25 mouse cellular contexts compared by ENCODE assay signal in genomic region chr1:45605571-45605970, GRCm38 (mm10).
"Had no signal": no experiment of that assay in that cellular context is flagged by ENCODE, and none has a peak within 500 bp of the region (broad histone marks: within the 10 kb centered on the region; RNA-seq: fewer than 3 reads in every experiment).

No protein-coding gene starts in this region.

- H3K9me3 ChIP-seq: heart, embryonic 10.5 days; heart, embryonic 12.5 days; hindbrain, embryonic 10.5 days; hindbrain, embryonic 13.5 days; hindbrain, embryonic 15.5 days; limb, embryonic 10.5 days; limb, embryonic 12.5 days; liver, embryonic 13.5 days; liver, embryonic 15.5 days had no signal

- H3K4me2 ChIP-seq: heart, embryonic 12.5 days; hindbrain, embryonic 13.5 days; hindbrain, embryonic 15.5 days; limb, embryonic 12.5 days; liver, embryonic 11.5 days; liver, embryonic 13.5 days; liver, embryonic 15.5 days had no signal

- H3K27ac ChIP-seq: heart, embryonic 10.5 days; hindbrain, embryonic 10.5 days; hindbrain, embryonic 13.5 days; hindbrain, embryonic 15.5 days; hindbrain, postnatal 0 days; layer of hippocampus, adult 2 months; left cerebral cortex, adult 2 months; limb, embryonic 10.5 days; limb, embryonic 12.5 days; liver, embryonic 13.5 days; liver, embryonic 15.5 days had no signal

- DNase-seq: gastrocnemius, postnatal 25 days; heart, adult 18-20 months; heart, postnatal 10 days; heart, postnatal 4 days; kidney, adult 11 months; kidney, adult 2 months; kidney, postnatal 10 days; kidney, postnatal 25 days; kidney, postnatal 4 days; liver; liver, embryonic 13.5 days; liver, postnatal 0 days had no signal

- H3K27me3 ChIP-seq: heart, embryonic 12.5 days; hindbrain, embryonic 13.5 days; hindbrain, embryonic 15.5 days; limb, embryonic 12.5 days; liver, embryonic 13.5 days; liver, embryonic 15.5 days had no signal

- H3K4me1 ChIP-seq: heart, embryonic 10.5 days; heart, embryonic 12.5 days; hindbrain, embryonic 10.5 days; hindbrain, embryonic 13.5 days; hindbrain, embryonic 15.5 days; limb, embryonic 10.5 days; limb, embryonic 12.5 days; liver, embryonic 13.5 days; liver, embryonic 15.5 days had no signal

- H3K4me3 ChIP-seq: heart, embryonic 10.5 days; heart, embryonic 12.5 days; hindbrain, embryonic 10.5 days; hindbrain, embryonic 13.5 days; hindbrain, embryonic 15.5 days; layer of hippocampus, adult 2 months; left cerebral cortex, adult 2 months; limb, embryonic 10.5 days; limb, embryonic 12.5 days; liver, embryonic 13.5 days; liver, embryonic 15.5 days had no signal

- ATAC-seq: hindbrain, postnatal 0 days; intestine, embryonic 16.5 days; liver, postnatal 0 days had no signal

- H3K36me3 ChIP-seq: heart, embryonic 10.5 days; heart, embryonic 12.5 days; hindbrain, embryonic 10.5 days; hindbrain, embryonic 13.5 days; hindbrain, embryonic 15.5 days; limb, embryonic 10.5 days; limb, embryonic 12.5 days; liver, embryonic 13.5 days; liver, embryonic 15.5 days had no signal
